Mouse (Mus musculus): ENCODE measurements around the gene Treml4. TPM values are rescaled to one million over a fixed set of nuclear protein-coding genes. Genes with fewer than 3 reads are reported as not detected.

Treml4 gene
- polyA plus RNA-seq, 1 experiment from 2014 or later: 0.59 TPM

GRCm38 (mm10) chr17:48281739-48282085 lies 17.6 kb downstream of the Treml4 start:
- no peaks in the 10 kb centered on the region; the same call in 1 of the 2 replicates for H3K4me1 ChIP-seq (ENCODE audit: control insufficient read depth, insufficient read depth, low read depth, low read length)
- H3K4me2 ChIP-seq (ENCODE audit: low read length): peak overlapping the region; percentile 58
- WGBS: 5% methylated on average over 3 of the region's 3 CpGs
- H3K27ac ChIP-seq (ENCODE audit: low read depth, low read length): no peak overlapping the region
- ATAC-seq: peak; percentile 56; the same call in 1 of the 2 replicates
- no peaks in the 10 kb centered on the region for H3K27me3 ChIP-seq (replicated peaks; ENCODE audit: control insufficient read depth, insufficient read depth, low read length)
- H3K4me3 ChIP-seq (ENCODE audit: low read length): peak overlapping the region; percentile 32
- H3K9me3 ChIP-seq (ENCODE audit: control insufficient read depth, low read length): no peaks in the 10 kb centered on the region
- H3K36me3 ChIP-seq (ENCODE audit: control insufficient read depth, insufficient read depth, low read length): no peaks in the 10 kb centered on the region
- peak overlapping the region; percentile 42; the same call in 1 of the 2 replicates for H3K9ac ChIP-seq (ENCODE audit: low read depth, low read length)

GRCm38 (mm10) chr17:48286765-48287164 lies 22.7 kb downstream of the Treml4 start:
- Histone ChIP-seq H3K27me3 (replicated peaks; ENCODE audit: control insufficient read depth, insufficient read depth, low read length) (no peaks in the 10 kb centered on the region), H3K27ac (ENCODE audit: low read depth, low read length) (no peak overlapping the region), H3K36me3 (ENCODE audit: control insufficient read depth, insufficient read depth, low read length) (no peaks in the 10 kb centered on the region), H3K4me2 (ENCODE audit: low read length) (no peak overlapping the region), H3K9ac (ENCODE audit: low read depth, low read length) (no peak overlapping the region), H3K4me1 (ENCODE audit: control insufficient read depth, insufficient read depth, low read depth, low read length) (no peaks in the 10 kb centered on the region; the same call in 1 of the 2 replicates), H3K9me3 (ENCODE audit: control insufficient read depth, low read length) (peaks cover 5% of the 10 kb centered on the region; the same call in 1 of the 2 replicates), H3K4me3 (ENCODE audit: low read length) (no peak overlapping the region)
- WGBS: 75% methylated on average over 1 of the region's 1 CpGs
- no peak for ATAC-seq

DNA sequence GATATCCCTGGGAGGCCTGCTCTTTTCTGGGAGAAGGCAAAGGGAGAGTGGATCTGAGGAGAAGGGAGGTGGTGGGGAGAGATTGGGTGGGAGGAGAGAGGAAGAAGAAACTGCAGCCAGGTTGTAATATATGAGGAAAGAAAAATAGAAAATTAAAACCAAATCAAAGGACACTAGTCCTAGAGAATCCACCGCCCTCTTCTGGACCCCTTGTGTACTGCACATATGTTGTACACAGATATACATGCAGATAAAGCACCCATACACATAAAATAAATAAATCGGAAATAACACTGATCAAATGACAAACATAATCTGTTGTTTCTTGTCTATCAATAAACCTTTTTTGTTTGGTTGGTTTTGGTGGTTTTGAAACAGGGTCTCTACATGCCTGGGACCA lies 23.2 kb downstream of the Treml4 start:
- H3K27ac ChIP-seq (ENCODE audit: low read depth, low read length): no peak overlapping the region
- WGBS: 65% methylated on average over 2 of the region's 2 CpGs
- H3K27me3 ChIP-seq (replicated peaks; ENCODE audit: control insufficient read depth, insufficient read depth, low read length): no peaks in the 10 kb centered on the region
- no peak overlapping the region for H3K4me3 ChIP-seq (ENCODE audit: low read length)
- peaks cover 5% of the 10 kb centered on the region; the same call in 1 of the 2 replicates for H3K9me3 ChIP-seq (ENCODE audit: control insufficient read depth, low read length)
- ATAC-seq: no peak
- no peaks in the 10 kb centered on the region; the same call in 1 of the 2 replicates for H3K4me1 ChIP-seq (ENCODE audit: control insufficient read depth, insufficient read depth, low read depth, low read length)
- H3K4me2 ChIP-seq (ENCODE audit: low read length): no peak overlapping the region
- H3K9ac ChIP-seq (ENCODE audit: low read depth, low read length): no peak overlapping the region
- H3K36me3 ChIP-seq (ENCODE audit: control insufficient read depth, insufficient read depth, low read length): no peaks in the 10 kb centered on the region

DNA sequence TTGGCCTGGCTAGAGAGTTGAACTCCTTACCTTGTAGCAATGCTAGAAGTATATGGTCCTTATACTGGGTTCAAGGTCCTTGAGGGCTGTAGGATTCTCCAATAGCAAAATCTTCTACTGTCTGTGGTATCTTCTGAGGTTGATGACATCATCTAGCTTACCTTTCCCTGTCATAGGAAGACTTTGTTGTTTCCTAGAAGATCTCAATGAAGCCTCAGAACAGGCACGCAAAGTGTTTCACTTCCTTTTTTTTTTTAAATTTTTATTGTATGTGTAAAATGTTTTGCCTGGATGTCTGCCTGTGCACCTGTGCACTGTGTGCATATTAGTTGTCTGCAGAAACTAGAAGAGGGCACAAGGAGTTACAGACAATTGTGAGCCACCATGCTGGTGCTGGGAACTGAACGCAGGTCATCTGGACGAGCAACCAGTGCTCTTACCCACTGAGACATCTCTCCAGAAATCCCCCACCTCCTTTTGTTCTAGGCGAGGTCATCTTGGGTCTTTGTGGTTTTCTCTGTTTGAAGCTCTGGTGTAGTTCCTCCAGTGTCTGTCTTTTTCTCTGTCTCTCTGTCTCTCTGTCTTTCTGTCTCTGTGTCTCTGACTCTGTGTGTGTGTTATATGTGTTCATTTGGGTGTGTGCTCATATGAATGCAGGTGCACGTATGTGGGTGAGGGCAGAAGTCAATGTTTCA lies 29.6 kb downstream of the Treml4 start:
- 86% methylated on average over 5 of the region's 5 CpGs for WGBS
- H3K9ac ChIP-seq (ENCODE audit: low read depth, low read length): no peak overlapping the region
- no peaks in the 10 kb centered on the region for H3K36me3 ChIP-seq (ENCODE audit: control insufficient read depth, insufficient read depth, low read length)
- H3K9me3 ChIP-seq (ENCODE audit: control insufficient read depth, low read length): peaks cover 4% of the 10 kb centered on the region; the same call in 1 of the 2 replicates
- no peaks in the 10 kb centered on the region for H3K4me1 ChIP-seq (ENCODE audit: control insufficient read depth, insufficient read depth, low read depth, low read length)
- H3K4me2 ChIP-seq (ENCODE audit: low read length): no peak overlapping the region
- no peak overlapping the region for H3K4me3 ChIP-seq (ENCODE audit: low read length)
- H3K27me3 ChIP-seq (replicated peaks; ENCODE audit: control insufficient read depth, insufficient read depth, low read length): no peaks in the 10 kb centered on the region
- no peak for ATAC-seq
- H3K27ac ChIP-seq (ENCODE audit: low read depth, low read length): no peak overlapping the region

- Histone ChIP-seq H3K27me3 (replicated peaks; ENCODE audit: control insufficient read depth, insufficient read depth, low read length) (no peaks in the 10 kb centered on the region), H3K9me3 (ENCODE audit: control insufficient read depth, low read length) (no peaks in the 10 kb centered on the region), H3K4me1 (ENCODE audit: control insufficient read depth, insufficient read depth, low read depth, low read length) (no peaks in the 10 kb centered on the region), H3K4me2 (ENCODE audit: low read length) (no peak within 1 kb of the TSS), H3K4me3 (ENCODE audit: low read length) (no peak within 1 kb of the TSS), H3K36me3 (ENCODE audit: control insufficient read depth, insufficient read depth, low read length) (no peaks in the 10 kb centered on the region), H3K27ac (ENCODE audit: low read depth, low read length) (no peak within 1 kb of the TSS), H3K9ac (ENCODE audit: low read depth, low read length) (no peak within 1 kb of the TSS)
- 33% methylated on average over 4 of the region's 4 CpGs for WGBS
- ATAC-seq: no peak
Measured at GRCm38 (mm10) chr17:48299203-48299602, 35.1 kb downstream of the Treml4 start, which contains the start of gene Treml2. Treml2 (plus strand) TSS chr17:48299498.

DNA sequence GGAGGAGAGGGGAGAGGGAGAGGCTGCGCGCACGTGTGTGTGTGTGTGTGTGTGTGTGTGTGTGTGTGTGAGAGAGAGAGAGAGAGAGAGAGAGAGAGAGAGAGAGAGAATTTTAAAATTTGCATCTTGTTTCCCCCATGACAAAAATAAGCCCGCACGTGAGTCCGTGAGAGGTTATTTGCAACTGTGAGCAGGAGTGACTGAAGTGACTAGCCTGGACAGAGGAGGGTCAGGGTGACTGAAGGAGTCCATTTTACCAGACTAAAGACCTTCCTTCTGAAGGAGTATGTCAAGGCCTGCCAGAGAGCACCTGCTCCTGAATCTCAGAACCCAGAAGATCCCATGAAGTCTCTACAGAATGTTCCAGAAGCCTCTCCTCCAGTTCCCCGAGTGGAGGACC lies 35.7 kb downstream of the Treml4 start:
- Histone ChIP-seq H3K27me3 (replicated peaks; ENCODE audit: control insufficient read depth, insufficient read depth, low read length) (no peaks in the 10 kb centered on the region), H3K36me3 (ENCODE audit: control insufficient read depth, insufficient read depth, low read length) (no peaks in the 10 kb centered on the region), H3K4me2 (ENCODE audit: low read length) (no peak overlapping the region), H3K27ac (ENCODE audit: low read depth, low read length) (no peak overlapping the region), H3K9me3 (ENCODE audit: control insufficient read depth, low read length) (no peaks in the 10 kb centered on the region), H3K4me1 (ENCODE audit: control insufficient read depth, insufficient read depth, low read depth, low read length) (no peaks in the 10 kb centered on the region), H3K9ac (ENCODE audit: low read depth, low read length) (no peak overlapping the region), H3K4me3 (ENCODE audit: low read length) (no peak overlapping the region)
- 61% methylated on average over 7 of the region's 7 CpGs for WGBS
- ATAC-seq: no peak

GRCm38 (mm10) chr17:48300199-48300598 lies 36.1 kb downstream of the Treml4 start:
- Histone ChIP-seq H3K4me2 (ENCODE audit: low read length) (no peak overlapping the region), H3K36me3 (ENCODE audit: control insufficient read depth, insufficient read depth, low read length) (no peaks in the 10 kb centered on the region), H3K9me3 (ENCODE audit: control insufficient read depth, low read length) (no peaks in the 10 kb centered on the region), H3K4me1 (ENCODE audit: control insufficient read depth, insufficient read depth, low read depth, low read length) (no peaks in the 10 kb centered on the region), H3K27me3 (replicated peaks; ENCODE audit: control insufficient read depth, insufficient read depth, low read length) (no peaks in the 10 kb centered on the region), H3K4me3 (ENCODE audit: low read length) (no peak overlapping the region), H3K9ac (ENCODE audit: low read depth, low read length) (no peak overlapping the region), H3K27ac (ENCODE audit: low read depth, low read length) (no peak overlapping the region)
- WGBS: 77% methylated on average over 7 of the region's 7 CpGs
- no peak for ATAC-seq

GRCm38 (mm10) chr17:48300861-48301260 lies 36.8 kb downstream of the Treml4 start:
- ATAC-seq: no peak
- WGBS: 82% methylated on average over 9 of the region's 9 CpGs
- H3K27ac ChIP-seq (ENCODE audit: low read depth, low read length): no peak overlapping the region
- H3K9me3 ChIP-seq (ENCODE audit: control insufficient read depth, low read length): no peaks in the 10 kb centered on the region
- H3K4me3 ChIP-seq (ENCODE audit: low read length): no peak overlapping the region
- no peak overlapping the region for H3K4me2 ChIP-seq (ENCODE audit: low read length)
- no peaks in the 10 kb centered on the region for H3K4me1 ChIP-seq (ENCODE audit: control insufficient read depth, insufficient read depth, low read depth, low read length)
- no peaks in the 10 kb centered on the region for H3K27me3 ChIP-seq (replicated peaks; ENCODE audit: control insufficient read depth, insufficient read depth, low read length)
- H3K9ac ChIP-seq (ENCODE audit: low read depth, low read length): no peak overlapping the region
- H3K36me3 ChIP-seq (ENCODE audit: control insufficient read depth, insufficient read depth, low read length): no peaks in the 10 kb centered on the region

GRCm38 (mm10) chr17:48301792-48302191 lies 37.7 kb downstream of the Treml4 start:
- 89% methylated on average over 5 of the region's 5 CpGs for WGBS
- H3K9ac ChIP-seq (ENCODE audit: low read depth, low read length): no peak overlapping the region
- H3K36me3 ChIP-seq (ENCODE audit: control insufficient read depth, insufficient read depth, low read length): no peaks in the 10 kb centered on the region
- no peak overlapping the region for H3K4me3 ChIP-seq (ENCODE audit: low read length)
- H3K27me3 ChIP-seq (replicated peaks; ENCODE audit: control insufficient read depth, insufficient read depth, low read length): no peaks in the 10 kb centered on the region
- H3K9me3 ChIP-seq (ENCODE audit: control insufficient read depth, low read length): no peaks in the 10 kb centered on the region
- H3K4me2 ChIP-seq (ENCODE audit: low read length): no peak overlapping the region
- H3K27ac ChIP-seq (ENCODE audit: low read depth, low read length): no peak overlapping the region
- no peak for ATAC-seq
- H3K4me1 ChIP-seq (ENCODE audit: control insufficient read depth, insufficient read depth, low read depth, low read length): no peaks in the 10 kb centered on the region
